Mouse (Mus musculus): ENCODE results near the gene Mast4. TPM values are rescaled to one million over a fixed set of nuclear protein-coding genes. Genes with fewer than 3 reads are reported as not detected.

The Mast4 gene
- total and polyA plus RNA-seq, 3 experiments = 2.7 to 7.0 TPM; not detected in 1

DNA sequence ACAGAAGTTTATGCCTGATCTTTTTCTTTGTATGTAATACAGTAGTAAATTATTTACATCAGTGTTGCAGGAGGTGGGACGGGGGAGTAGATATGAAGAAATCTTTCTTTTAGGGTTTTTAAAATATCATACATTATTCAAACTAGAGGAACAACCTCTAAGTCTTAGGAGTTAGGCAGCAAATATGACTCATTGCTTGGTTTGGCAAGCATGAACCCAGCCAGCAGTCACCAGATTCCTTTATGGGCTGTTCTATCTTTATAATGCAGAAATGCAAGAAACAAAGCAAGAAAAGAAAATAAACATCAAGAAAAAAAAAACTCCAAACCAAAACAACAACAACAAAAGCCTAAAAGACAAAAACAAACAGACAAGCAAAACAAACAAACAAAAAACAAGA is 344.2 kb downstream of the Mast4 start:
- H3K9ac ChIP-seq (ENCODE audit: control insufficient read depth, low read depth, low read length, poor library complexity, severe bottlenecking) = no peak overlapping the region

DNA sequence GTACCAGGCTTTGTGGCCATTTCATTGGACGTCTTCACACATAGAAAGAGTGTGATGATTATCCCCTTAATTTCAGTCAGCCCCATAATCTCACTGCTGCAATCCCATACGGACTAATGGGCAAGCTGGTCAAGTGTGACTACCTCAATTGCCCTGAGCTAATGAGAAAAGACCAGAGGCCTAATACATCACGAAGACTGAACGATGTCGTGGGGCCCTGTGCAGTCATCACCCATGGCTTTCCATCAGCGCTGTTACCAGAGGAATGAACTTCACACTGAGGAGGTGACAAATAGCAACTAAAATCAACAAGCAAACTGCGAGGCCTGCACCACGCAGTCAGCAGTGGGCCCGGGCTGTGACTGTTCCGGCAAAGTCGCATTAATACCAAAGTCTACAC is 344.7 kb downstream of the Mast4 start:
- H3K27ac ChIP-seq (ENCODE audit: control insufficient read depth, low read depth, low read length) = no peak overlapping the region
- no peak for DNase-seq (ENCODE audit: low read depth, low spot score)
- no peaks in the 10 kb centered on the region for H3K36me3 ChIP-seq (ENCODE audit: control insufficient read depth in 1 of 2, insufficient read depth in 2 of 2, low read length in 2 of 2)
- no peaks in the 10 kb centered on the region for H3K79me2 ChIP-seq (ENCODE audit: control insufficient read depth, insufficient read depth, low read length, poor library complexity)
- peaks cover 0 to 2% of the 10 kb centered on the region in 2 experiments; a peak in 2 of 4 replicates for H3K27me3 ChIP-seq (ENCODE audit: control insufficient read depth in 1 of 2, insufficient read depth in 2 of 2, low read length in 2 of 2)
- no peak overlapping the region for H3K4me3 ChIP-seq (ENCODE audit: control insufficient read depth in 1 of 2, insufficient read depth in 1 of 2, low read depth in 2 of 2, low read length in 2 of 2)
- H3K9ac ChIP-seq (ENCODE audit: control insufficient read depth, low read depth, low read length, poor library complexity, severe bottlenecking) = no peak overlapping the region
- H3K4me1 ChIP-seq (ENCODE audit: control insufficient read depth in 1 of 2, insufficient read depth in 2 of 2, low read length in 2 of 2) = no peaks in the 10 kb centered on the region
- H3K9me3 ChIP-seq (replicated peaks; ENCODE audit: insufficient read depth, low read length) = no peaks in the 10 kb centered on the region
- TF ChIP-seq NELFE (IDR thresholded peaks at IDR 0.05; ENCODE audit: low read depth, low read length) (no peak), SIN3A (IDR thresholded peaks at IDR 0.05; ENCODE audit: low read length) (no peak), UBTF (IDR thresholded peaks at IDR 0.05; ENCODE audit: borderline replicate concordance, insufficient read depth, low read depth, low read length) (no peak), SMC3 (IDR thresholded peaks at IDR 0.05; ENCODE audit: low read depth, low read length) (no peak), HCFC1 (IDR thresholded peaks at IDR 0.05; ENCODE audit: low read depth, low read length) (no peak), MAZ (IDR thresholded peaks at IDR 0.05; ENCODE audit: low read depth, low read length) (no peak), ZMIZ1 (IDR thresholded peaks at IDR 0.05; ENCODE audit: low read depth, low read length) (no peak), TAL1 (IDR thresholded peaks at IDR 0.05; ENCODE audit: low read length) (no peak), CHD2 (IDR thresholded peaks at IDR 0.05; ENCODE audit: low read length) (no peak), E2F4 (IDR thresholded peaks at IDR 0.05; ENCODE audit: borderline replicate concordance, low read depth, low read length) (no peak), GATA1 (IDR thresholded peaks at IDR 0.05; ENCODE audit: low read depth, low read length) (no peak), POLR2AphosphoS2 (IDR thresholded peaks at IDR 0.05; ENCODE audit: low read length) (no peak), USF1 (IDR thresholded peaks at IDR 0.05; ENCODE audit: low read depth, low read length) (no peak), MYC (IDR thresholded peaks at IDR 0.05; ENCODE audit: low read depth, low read length) (no peak), RAD21 (IDR thresholded peaks at IDR 0.05; ENCODE audit: low read depth, low read length) (no peak), MAFK (IDR thresholded peaks at IDR 0.05; ENCODE audit: borderline replicate concordance, low read depth, low read length) (no peak)

More for the DNA sequence above, 344.2 kb downstream of the Mast4 start:
- H3K27ac ChIP-seq (ENCODE audit: control insufficient read depth, low read depth, low read length) = no peak overlapping the region
- H3K36me3 ChIP-seq (ENCODE audit: control insufficient read depth in 1 of 2, insufficient read depth in 2 of 2, low read length in 2 of 2) = no peaks in the 10 kb centered on the region
- TF ChIP-seq KAT2A (conservative IDR thresholded peaks at IDR 0.05; ENCODE audit: low read depth, low read length) = no peak
- TF ChIP-seq MAFK (IDR thresholded peaks at IDR 0.05; ENCODE audit: borderline replicate concordance, low read depth, low read length) = no peak
- no peak for TF ChIP-seq JUND (IDR thresholded peaks at IDR 0.05; ENCODE audit: low read depth, low read length)
- no peak for TF ChIP-seq ZKSCAN1 (IDR thresholded peaks at IDR 0.05; ENCODE audit: low read depth, low read length)
- no peak for TF ChIP-seq SMC3 (IDR thresholded peaks at IDR 0.05; ENCODE audit: low read depth, low read length)
- TF ChIP-seq CHD1 (IDR thresholded peaks at IDR 0.05; ENCODE audit: low read depth, low read length) = no peak
- no peak for TF ChIP-seq MXI1 (IDR thresholded peaks at IDR 0.05; ENCODE audit: low read depth, low read length)
- TF ChIP-seq USF1 (IDR thresholded peaks at IDR 0.05; ENCODE audit: low read depth, low read length) = no peak
- no peak for TF ChIP-seq ETS1 (IDR thresholded peaks at IDR 0.05; ENCODE audit: low read depth, low read length)
- TF ChIP-seq MYC (IDR thresholded peaks at IDR 0.05; ENCODE audit: low read depth, low read length) = no peak
- TF ChIP-seq MAZ (IDR thresholded peaks at IDR 0.05; ENCODE audit: low read depth, low read length) = no peak
- TF ChIP-seq POLR2AphosphoS2 (IDR thresholded peaks at IDR 0.05; ENCODE audit: low read length) = no peak
- no peak for TF ChIP-seq CTCF (IDR thresholded peaks at IDR 0.05 in 2 of 3, conservative IDR thresholded peaks at IDR 0.05 in 1 of 3; ENCODE audit: control insufficient read depth in 1 of 3, insufficient read depth in 1 of 3, low read depth in 2 of 3, low read length in 3 of 3, poor library complexity in 1 of 3, severe bottlenecking in 1 of 3)
- TF ChIP-seq EP300 (IDR thresholded peaks at IDR 0.05; ENCODE audit: low read depth in 1 of 2, low read length in 2 of 2) = no peak
- no peak for TF ChIP-seq ZC3H11A (IDR thresholded peaks at IDR 0.05; ENCODE audit: low read depth, low read length)
- TF ChIP-seq ZNF384 (IDR thresholded peaks at IDR 0.05; ENCODE audit: low read depth, low read length) = no peak
- no peak for TF ChIP-seq TCF12 (IDR thresholded peaks at IDR 0.05; ENCODE audit: low read depth, low read length)
- no peak overlapping the region for H3K4me3 ChIP-seq (ENCODE audit: control insufficient read depth in 1 of 2, insufficient read depth in 1 of 2, low read depth in 2 of 2, low read length in 2 of 2)
- no peak for DNase-seq (ENCODE audit: low read depth, low spot score)
- peaks cover 0 to 2% of the 10 kb centered on the region in 2 experiments; a peak in 2 of 4 replicates for H3K27me3 ChIP-seq (ENCODE audit: control insufficient read depth in 1 of 2, insufficient read depth in 2 of 2, low read length in 2 of 2)
- H3K4me1 ChIP-seq (ENCODE audit: control insufficient read depth in 1 of 2, insufficient read depth in 2 of 2, low read length in 2 of 2) = no peaks in the 10 kb centered on the region
- H3K79me2 ChIP-seq (ENCODE audit: control insufficient read depth, insufficient read depth, low read length, poor library complexity) = no peaks in the 10 kb centered on the region
- no peaks in the 10 kb centered on the region for H3K9me3 ChIP-seq (replicated peaks; ENCODE audit: insufficient read depth, low read length)

All from MEL (cell line).